Mouse (Mus musculus) heart, adult 9 months (tissue): Measurements from ENCODE around the gene Tpbgl.

ENCODE experiments used
- DNase-seq, 2 experiments: peaks; one replicate each; pipeline ENCODE4 v3.0.0; 2022; ENCODE audit warnings: low spot score in 2 of 2

Tpbgl gene

GRCm38 (mm10) chr7:99626376-99627270 lies at the start of gene Tpbgl:
Tpbgl (minus strand) TSS chr7:99627103.
- peak; percentile 67 to 78 for DNase-seq

DNA sequence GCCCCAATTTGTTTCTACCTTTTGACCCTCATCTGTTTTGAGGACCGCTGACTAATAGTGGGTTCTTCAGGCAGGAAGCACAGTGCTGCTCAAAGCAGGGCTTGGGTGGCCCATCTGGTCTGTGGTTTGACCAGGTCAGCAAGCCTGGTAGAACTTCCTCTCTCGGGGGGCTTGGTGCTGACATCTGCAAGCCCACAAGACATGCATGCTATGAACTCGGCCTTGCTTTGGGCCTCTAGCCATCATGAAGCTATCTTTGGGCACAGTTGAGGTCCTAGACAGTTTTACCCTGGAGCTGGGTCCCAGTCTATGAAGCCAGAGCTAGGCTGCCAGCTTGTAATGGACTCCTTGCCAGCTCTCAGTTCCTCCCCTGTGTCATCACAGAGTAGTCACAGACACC lies 48.0 kb upstream of the Tpbgl start:
- peak; percentile 56 to 73 for DNase-seq

GRCm38 (mm10) chr7:99674209-99674608 lies 47.3 kb upstream of the Tpbgl start:
- DNase-seq: no peak

GRCm38 (mm10) chr7:99673188-99673587 lies 46.3 kb upstream of the Tpbgl start:
- DNase-seq: no peak

DNA sequence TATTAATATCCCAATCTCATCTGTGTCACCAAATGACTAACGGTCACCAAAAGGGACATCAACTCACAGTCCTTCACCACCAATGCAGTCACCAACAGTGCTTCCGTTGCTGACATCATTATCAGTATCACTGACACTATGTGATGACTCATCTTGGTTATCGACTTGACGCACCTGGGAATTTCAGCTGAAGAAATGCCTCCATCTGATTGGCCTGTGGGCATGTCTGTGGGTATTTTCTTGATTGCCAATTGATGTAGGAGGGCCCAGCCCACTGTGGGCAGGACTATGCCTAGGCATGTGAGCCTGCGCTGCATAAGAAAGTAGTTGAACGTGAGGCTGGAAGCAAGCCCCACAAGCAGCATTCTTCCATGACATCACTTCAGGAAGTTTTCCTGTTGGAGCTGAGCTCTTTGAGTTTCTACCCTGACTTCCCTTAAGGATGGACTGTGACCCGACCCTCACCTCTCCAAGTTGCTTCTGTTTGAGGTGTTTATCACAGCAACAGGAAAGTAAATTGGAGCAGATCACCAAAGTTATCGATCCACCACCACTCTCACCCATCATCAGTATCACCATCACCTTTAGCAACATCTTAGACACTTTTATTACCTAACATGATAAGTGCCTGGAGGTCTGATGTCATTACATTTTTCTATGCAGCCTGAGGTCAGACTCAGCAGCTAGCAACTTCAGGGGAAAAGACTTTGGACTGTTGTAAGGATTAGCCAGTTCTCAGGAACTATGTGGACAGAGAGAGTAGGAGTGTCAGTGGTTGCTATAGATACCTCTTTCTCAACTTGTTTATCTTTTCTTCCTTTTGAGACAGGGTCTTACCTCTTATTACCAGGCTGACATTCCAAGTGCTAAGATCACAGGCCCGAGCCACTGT lies 44.9 kb upstream of the Tpbgl start:
- no peak for DNase-seq

- no peak for DNase-seq
Measured at GRCm38 (mm10) chr7:99670915-99671314, 44.0 kb upstream of the Tpbgl start.

- DNase-seq: peak in 1 of 2 experiments; percentile 33
Measured at GRCm38 (mm10) chr7:99668802-99669201, 41.9 kb upstream of the Tpbgl start.

GRCm38 (mm10) chr7:99667096-99667495 lies 40.2 kb upstream of the Tpbgl start:
- DNase-seq: no peak

GRCm38 (mm10) chr7:99665731-99666452 lies 39.0 kb upstream of the Tpbgl start:
- no peak for DNase-seq

DNA sequence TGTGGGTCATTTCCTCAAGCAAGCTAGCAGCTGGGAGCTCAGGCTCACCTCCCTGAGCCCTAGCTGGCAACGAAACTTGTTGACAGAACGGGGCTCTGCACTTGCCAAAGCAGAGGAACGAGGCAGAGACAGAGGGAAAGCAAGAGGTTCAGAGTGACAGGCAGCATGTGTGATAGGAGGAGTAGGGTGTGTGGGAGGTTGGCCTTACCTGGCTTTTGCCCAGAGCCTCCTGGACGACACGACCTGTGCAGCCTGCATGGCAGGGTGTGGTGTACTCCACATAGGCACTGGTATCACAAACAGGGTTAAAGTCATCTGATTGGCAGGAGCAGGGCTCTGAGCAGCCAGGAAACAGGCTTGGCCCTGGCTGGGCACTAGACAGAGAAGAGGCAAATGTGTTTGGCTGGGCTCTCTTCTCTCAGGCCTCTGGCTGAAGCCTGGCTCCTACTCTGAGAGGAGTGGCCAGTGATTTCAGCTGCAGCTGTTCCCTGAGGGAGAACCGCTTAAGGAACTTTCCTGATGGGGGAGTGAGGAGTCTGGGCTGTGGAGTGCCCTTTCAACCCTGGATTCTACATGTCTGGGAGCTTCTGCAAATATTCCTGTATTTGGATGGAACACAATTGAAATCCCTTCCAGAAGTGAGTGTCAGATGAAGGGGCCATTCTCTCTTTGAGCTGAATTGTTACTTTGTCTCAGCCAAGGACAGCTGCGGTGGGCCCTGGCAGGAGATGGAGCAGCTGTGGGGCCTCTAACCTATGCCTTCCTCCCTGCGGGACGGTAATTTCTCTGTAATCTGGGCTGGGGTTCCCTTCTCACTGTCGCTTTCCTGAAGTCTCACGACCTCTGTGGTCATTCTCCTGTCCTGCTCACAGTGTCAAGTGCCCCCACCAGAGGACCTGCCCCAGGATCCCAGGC lies 37.9 kb upstream of the Tpbgl start:
- DNase-seq: peak; percentile 92

DNA sequence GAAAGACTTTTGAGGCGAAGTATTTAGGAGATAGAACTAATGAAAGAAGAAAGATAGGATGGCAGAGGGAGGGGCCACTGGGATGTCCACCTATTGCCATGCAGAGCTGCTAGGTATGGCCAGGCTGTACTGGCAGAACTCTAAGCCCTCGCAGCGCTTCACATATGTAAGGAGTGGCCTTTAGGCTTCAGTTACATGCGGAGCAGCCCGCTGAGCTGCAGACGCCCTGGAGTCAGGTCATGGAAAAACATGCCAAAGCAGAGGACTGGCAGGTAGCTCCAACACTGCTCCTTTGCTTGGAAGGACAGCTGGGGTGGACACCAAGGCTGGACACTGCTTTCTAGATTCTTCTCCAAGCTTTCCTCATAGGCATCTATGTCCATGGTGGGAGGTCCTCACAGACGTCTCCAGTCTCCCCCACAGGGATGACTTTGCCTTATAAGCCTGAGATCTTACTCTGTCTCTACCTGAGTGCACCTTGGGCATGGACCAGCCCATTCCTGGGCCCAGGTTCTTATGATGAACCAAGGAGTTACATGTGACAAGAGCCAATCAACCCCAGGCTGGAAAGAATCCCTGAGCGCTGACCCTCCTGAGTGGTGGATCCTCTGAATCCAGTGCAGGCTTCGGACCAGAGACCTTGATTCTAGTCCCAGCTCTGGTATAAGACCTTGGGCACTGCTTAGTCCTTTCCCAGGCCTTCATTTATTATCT lies 36.8 kb upstream of the Tpbgl start:
- DNase-seq: no peak

GRCm38 (mm10) chr7:99662311-99662710 lies 35.4 kb upstream of the Tpbgl start:
- DNase-seq: no peak

- DNase-seq: peak in 1 of 2 experiments; percentile 60
Measured at GRCm38 (mm10) chr7:99661571-99662230, 34.8 kb upstream of the Tpbgl start.

DNA sequence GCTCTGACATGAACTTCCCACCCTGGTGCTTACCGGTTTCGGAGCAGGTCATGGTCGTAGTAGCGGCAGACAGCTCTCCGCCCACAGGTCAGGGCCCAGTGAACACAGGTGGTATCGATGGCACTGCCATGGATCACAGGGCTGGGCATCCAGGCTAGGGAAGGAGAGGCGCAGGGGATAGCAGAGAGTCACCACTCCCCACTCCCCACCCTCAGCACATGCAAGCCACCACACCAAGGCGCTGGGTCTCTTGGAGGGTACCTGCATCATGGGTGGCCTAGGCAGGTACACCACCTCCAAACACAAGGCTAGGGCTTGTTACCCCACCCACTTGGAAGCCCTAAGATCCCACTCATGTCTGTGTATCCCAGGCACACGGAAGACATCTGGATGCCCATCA lies 34.2 kb upstream of the Tpbgl start:
- DNase-seq: no peak

GRCm38 (mm10) chr7:99659379-99660029 lies 32.6 kb upstream of the Tpbgl start:
- peak; percentile 70 to 84 for DNase-seq

GRCm38 (mm10) chr7:99654244-99654643 lies 27.3 kb upstream of the Tpbgl start:
- no peak for DNase-seq

- no peak for DNase-seq
Measured at GRCm38 (mm10) chr7:99649585-99649984, 22.7 kb upstream of the Tpbgl start.

GRCm38 (mm10) chr7:99648623-99649022 lies 21.7 kb upstream of the Tpbgl start:
- DNase-seq: peak; percentile 56 to 72

DNA sequence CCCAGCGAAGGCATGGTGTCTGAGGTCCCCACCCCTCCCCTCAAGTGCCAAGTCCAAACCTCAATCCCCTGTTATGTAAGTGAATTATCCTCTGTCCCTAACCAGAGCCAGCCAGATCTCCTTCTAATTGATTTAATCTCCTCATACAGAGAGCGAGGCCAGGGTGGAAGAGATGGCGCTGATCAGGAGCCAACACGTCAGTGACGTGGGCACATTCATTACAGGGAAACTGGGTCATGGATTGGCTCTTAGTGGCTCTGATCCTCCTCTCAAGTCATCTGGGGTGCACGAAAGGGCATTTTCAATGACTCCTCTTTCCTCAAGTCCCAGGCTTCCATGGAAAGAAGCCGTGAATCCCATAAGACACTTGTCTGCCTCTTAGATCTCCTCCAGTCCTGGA lies 17.8 kb upstream of the Tpbgl start:
- no peak for DNase-seq
